Mouse (Mus musculus) neural tube, embryonic 12.5 days (tissue): ENCODE measurements around the gene Rpusd3. TPM values are rescaled to one million over a fixed set of nuclear protein-coding genes. Genes with fewer than 3 reads are reported as not detected.
A peak's percentile ranks its signal among the peaks of the same experiment; 100 is the strongest.

ENCODE experiments used
- ATAC-seq: fragments of 200-750 bp; cut with Nextera tagmentation; 2 replicates; pipeline ENCODE4 v1.8.0; 2017; ENCODE audit warnings: low read depth, mild to moderate bottlenecking, moderate TSS enrichment, moderate library complexity; ENCODE audit not compliant: low FRiP score
- H3K27ac ChIP-seq: fragments of 300-500 bp; sonication (generic); 2 replicates; pipeline ENCODE4 v1.5.1; 2016
- H3K27me3 ChIP-seq: fragments of 300-500 bp; sonication (generic); replicated peaks from 2 replicates; pipeline ENCODE4 v1.6.1; 2016; ENCODE audit warnings: mild to moderate bottlenecking
- H3K36me3 ChIP-seq: fragments of 300-500 bp; sonication (generic); 2 replicates; pipeline ENCODE4 v1.6.1; 2016; ENCODE audit warnings: mild to moderate bottlenecking
- H3K4me1 ChIP-seq: fragments of 300-500 bp; sonication (generic); 2 replicates; pipeline ENCODE4 v1.6.1; 2016
- H3K4me2 ChIP-seq: fragments of 300-500 bp; sonication (generic); replicated peaks from 2 replicates; pipeline ENCODE4 v1.6.1; 2016; ENCODE audit warnings: mild to moderate bottlenecking
- H3K4me3 ChIP-seq: fragments of 300-500 bp; sonication (generic); 2 replicates; pipeline ENCODE4 v1.5.1; 2016
- H3K9ac ChIP-seq: fragments of 300-500 bp; sonication (generic); 2 replicates; pipeline ENCODE4 v1.6.1; 2016; ENCODE audit warnings: mild to moderate bottlenecking
- H3K9me3 ChIP-seq: fragments of 300-500 bp; sonication (generic); 2 replicates; pipeline ENCODE4 v1.6.1; 2016; ENCODE audit warnings: mild to moderate bottlenecking
- WGBS: fragments of 180-500 bp; shearing (Covaris S2); methylation state at CpG from one replicate; pipeline ENCODE4 v1.1.7; 2016; 5-methylcytosine and 5-hydroxymethylcytosine counted together
- polyA plus RNA-seq: library from polyadenylated mRNA; unstranded; fragments of >200 nt; fragmentation: Nextera tagmentation; extraction: Ambion mirVana; gene quantifications from 2 replicates; pipeline ENCODE4 v1.2.1, GENCODE M21; 2016

Gene Rpusd3
- polyA plus RNA-seq, result 18.7 and 29.3 TPM in 2 replicates

GRCm38 (mm10) chr6:113419199-113419587 is at the start of gene Rpusd3:
Gene Rpusd3, minus strand, starts transcription at chr6:113419340.
- WGBS, result under 1% methylated on average over 25 of the region's 25 CpGs
- peaks cover 17% of the 10 kb centered on the region for H3K4me1 ChIP-seq
- ATAC-seq, result peak; percentile 98
- H3K36me3 ChIP-seq, result peaks cover 17% of the 10 kb centered on the region; the same call in 1 of the 2 replicates
- H3K27me3 ChIP-seq, result no peaks in the 10 kb centered on the region
- no peaks in the 10 kb centered on the region for H3K9me3 ChIP-seq
- H3K27ac ChIP-seq, result no peak within 1 kb of the TSS
- peak within 1 kb of the TSS; percentile 55 for H3K4me3 ChIP-seq
- peak within 1 kb of the TSS; percentile 74 for H3K9ac ChIP-seq
- peak within 1 kb of the TSS; percentile 75 for H3K4me2 ChIP-seq

GRCm38 (mm10) chr6:113468512-113468911 is 49.4 kb upstream of the Rpusd3 start:
- Histone ChIP-seq H3K27ac (no peak overlapping the region), H3K4me2 (peak overlapping the region; percentile 66), H3K9me3 (no peaks in the 10 kb centered on the region), H3K4me3 (no peak overlapping the region), H3K4me1 (peaks cover 11% of the 10 kb centered on the region), H3K27me3 (peaks cover 24% of the 10 kb centered on the region), H3K9ac (no peak overlapping the region), H3K36me3 (no peaks in the 10 kb centered on the region)
- 66% methylated on average over 3 of the region's 3 CpGs for WGBS
- ATAC-seq, result no peak

GRCm38 (mm10) chr6:113465602-113466001 is 46.5 kb upstream of the Rpusd3 start:
- no peak for ATAC-seq
- no peak overlapping the region for H3K9ac ChIP-seq
- no peaks in the 10 kb centered on the region for H3K36me3 ChIP-seq

DNA sequence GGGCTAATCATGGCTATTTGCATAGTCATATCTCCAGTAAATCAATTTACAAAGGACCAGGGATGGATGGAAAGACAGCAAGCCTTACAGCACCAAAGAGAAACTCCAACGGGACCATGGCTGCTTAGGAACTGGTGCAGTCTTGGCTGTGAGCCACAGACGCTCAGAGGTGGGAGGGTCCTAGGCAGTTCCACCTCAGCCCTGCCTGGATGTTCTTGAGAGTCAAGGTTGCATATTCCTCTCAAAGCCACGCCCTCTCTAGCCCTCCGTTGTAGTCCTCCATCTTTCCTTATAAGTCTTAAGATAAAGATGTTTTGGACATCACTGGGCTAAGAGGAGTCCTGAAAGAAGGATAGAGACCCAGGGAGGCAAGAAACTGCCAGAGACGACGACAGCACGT is 44.9 kb upstream of the Rpusd3 start:
- Histone ChIP-seq H3K36me3 (no peaks in the 10 kb centered on the region), H3K9me3 (no peaks in the 10 kb centered on the region), H3K4me1 (0 out of 2 replicates have a peak, but pooled peaks cover 4% of the 10 kb centered on the region), H3K27me3 (no peaks in the 10 kb centered on the region), H3K4me3 (no peak overlapping the region), H3K4me2 (no peak overlapping the region), H3K27ac (no peak overlapping the region), H3K9ac (no peak overlapping the region)
- WGBS, result 67% methylated on average over 7 of the region's 7 CpGs
- ATAC-seq, result no peak

More at GRCm38 (mm10) chr6:113465602-113466001, 46.5 kb upstream of the Rpusd3 start:
- Histone ChIP-seq H3K4me2 (no peak overlapping the region), H3K27me3 (peaks cover 13% of the 10 kb centered on the region), H3K4me3 (no peak overlapping the region), H3K27ac (no peak overlapping the region), H3K9me3 (no peaks in the 10 kb centered on the region), H3K4me1 (peaks cover 11% of the 10 kb centered on the region)
- 56% methylated on average over 5 of the region's 5 CpGs for WGBS

- Histone ChIP-seq H3K9me3 (no peaks in the 10 kb centered on the region), H3K27ac (no peak overlapping the region), H3K4me1 (no peaks in the 10 kb centered on the region), H3K27me3 (no peaks in the 10 kb centered on the region), H3K4me3 (no peak overlapping the region), H3K9ac (no peak overlapping the region), H3K4me2 (no peak overlapping the region), H3K36me3 (no peaks in the 10 kb centered on the region)
- ATAC-seq, result no peak
- WGBS, result 69% methylated on average over 10 of the region's 10 CpGs
Observed at GRCm38 (mm10) chr6:113458635-113459034, 39.5 kb upstream of the Rpusd3 start.

DNA sequence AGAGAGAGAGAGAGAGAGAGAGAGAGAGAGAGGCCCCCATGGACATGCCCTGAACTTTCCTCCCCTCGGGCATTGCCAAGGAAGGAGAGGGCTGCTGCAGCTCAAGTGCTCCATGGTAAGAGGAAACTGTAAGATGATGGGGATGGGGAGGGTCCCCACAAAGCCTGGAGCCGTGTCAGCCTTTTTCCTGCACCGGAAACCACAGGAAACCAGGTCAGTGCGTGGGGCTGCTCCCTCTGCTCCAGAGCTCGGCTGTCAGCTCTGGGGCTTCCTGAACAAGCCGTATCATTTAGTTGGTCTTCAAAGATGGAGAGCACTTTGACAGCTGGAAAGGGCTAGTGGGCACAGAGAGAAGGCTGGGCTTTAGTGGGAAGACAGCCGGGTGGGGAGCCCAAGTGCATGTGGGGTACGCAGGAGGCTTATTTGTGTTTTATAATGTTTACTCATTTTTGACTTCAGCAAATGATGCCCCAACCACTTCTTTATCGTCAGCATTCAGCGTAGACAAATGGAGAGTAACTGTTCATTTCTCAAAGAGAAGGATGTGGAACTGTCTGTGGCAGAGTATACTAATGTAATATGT is 38.9 kb upstream of the Rpusd3 start, which contains the start of gene Il17re:
Gene Il17re, plus strand, starts transcription at position 533 of the 583 bp plus-strand sequence.
- no peak within 1 kb of the TSS for H3K9ac ChIP-seq
- H3K27ac ChIP-seq, result no peak within 1 kb of the TSS
- no peak within 1 kb of the TSS for H3K4me2 ChIP-seq
- 83% methylated on average over 10 of the region's 10 CpGs for WGBS
- no peaks in the 10 kb centered on the region for H3K9me3 ChIP-seq
- ATAC-seq, result no peak
- no peaks in the 10 kb centered on the region for H3K27me3 ChIP-seq
- no peaks in the 10 kb centered on the region for H3K4me1 ChIP-seq
- H3K4me3 ChIP-seq, result no peak within 1 kb of the TSS
- no peaks in the 10 kb centered on the region for H3K36me3 ChIP-seq

GRCm38 (mm10) chr6:113455007-113455406 is 35.9 kb upstream of the Rpusd3 start:
- Histone ChIP-seq H3K4me2 (no peak overlapping the region), H3K36me3 (no peaks in the 10 kb centered on the region), H3K9me3 (no peaks in the 10 kb centered on the region), H3K27me3 (no peaks in the 10 kb centered on the region), H3K9ac (no peak overlapping the region), H3K4me3 (no peak overlapping the region), H3K4me1 (no peaks in the 10 kb centered on the region), H3K27ac (no peak overlapping the region)
- no peak for ATAC-seq
- WGBS, result 71% methylated on average over 5 of the region's 5 CpGs

GRCm38 (mm10) chr6:113451839-113452238 is 32.7 kb upstream of the Rpusd3 start:
- H3K9me3 ChIP-seq, result no peaks in the 10 kb centered on the region
- H3K27ac ChIP-seq, result no peak overlapping the region
- no peaks in the 10 kb centered on the region for H3K4me1 ChIP-seq
- no peak overlapping the region for H3K4me2 ChIP-seq
- 80% methylated on average over 2 of the region's 2 CpGs for WGBS
- H3K27me3 ChIP-seq, result no peaks in the 10 kb centered on the region
- no peak overlapping the region for H3K9ac ChIP-seq
- peaks cover 25% of the 10 kb centered on the region for H3K36me3 ChIP-seq
- ATAC-seq, result no peak
- H3K4me3 ChIP-seq, result no peak overlapping the region

DNA sequence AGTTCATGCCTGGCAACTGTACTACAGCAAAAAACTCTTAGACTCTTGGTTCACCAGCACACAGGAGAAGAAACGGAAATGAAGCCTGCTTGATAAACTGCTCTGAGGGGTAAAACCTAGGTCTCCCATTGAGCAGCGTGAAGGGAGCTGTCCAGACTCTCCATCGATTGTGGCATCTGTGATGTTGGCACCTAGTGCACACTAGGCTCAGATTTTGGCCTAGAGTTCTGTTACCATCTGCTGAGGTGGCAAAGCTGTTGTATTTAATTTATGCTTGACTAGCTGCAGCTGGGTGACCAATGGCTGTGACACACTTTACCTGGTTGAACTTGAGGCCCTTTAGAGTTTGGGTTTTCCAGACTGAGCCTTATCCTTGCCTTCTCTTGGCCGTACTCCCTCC is 28.5 kb upstream of the Rpusd3 start:
- H3K4me2 ChIP-seq, result no peak overlapping the region
- H3K9ac ChIP-seq, result no peak overlapping the region
- no peaks in the 10 kb centered on the region for H3K27me3 ChIP-seq
- H3K4me3 ChIP-seq, result no peak overlapping the region
- no peak overlapping the region for H3K27ac ChIP-seq
- H3K36me3 ChIP-seq, result peaks cover 32% of the 10 kb centered on the region
- H3K9me3 ChIP-seq, result no peaks in the 10 kb centered on the region
- ATAC-seq, result no peak
- peaks cover 6% of the 10 kb centered on the region for H3K4me1 ChIP-seq
- WGBS, result 94% methylated on average over 4 of the region's 4 CpGs

- no peak overlapping the region for H3K9ac ChIP-seq
- H3K9me3 ChIP-seq, result no peaks in the 10 kb centered on the region
- H3K36me3 ChIP-seq, result peaks cover 32% of the 10 kb centered on the region
- no peaks in the 10 kb centered on the region for H3K27me3 ChIP-seq
- no peak overlapping the region for H3K27ac ChIP-seq
- no peak overlapping the region for H3K4me2 ChIP-seq
- H3K4me1 ChIP-seq, result peaks cover 6% of the 10 kb centered on the region
- ATAC-seq, result no peak
- 91% methylated on average over 8 of the region's 8 CpGs for WGBS
- no peak overlapping the region for H3K4me3 ChIP-seq
Observed at GRCm38 (mm10) chr6:113444207-113444965, 25.2 kb upstream of the Rpusd3 start.

DNA sequence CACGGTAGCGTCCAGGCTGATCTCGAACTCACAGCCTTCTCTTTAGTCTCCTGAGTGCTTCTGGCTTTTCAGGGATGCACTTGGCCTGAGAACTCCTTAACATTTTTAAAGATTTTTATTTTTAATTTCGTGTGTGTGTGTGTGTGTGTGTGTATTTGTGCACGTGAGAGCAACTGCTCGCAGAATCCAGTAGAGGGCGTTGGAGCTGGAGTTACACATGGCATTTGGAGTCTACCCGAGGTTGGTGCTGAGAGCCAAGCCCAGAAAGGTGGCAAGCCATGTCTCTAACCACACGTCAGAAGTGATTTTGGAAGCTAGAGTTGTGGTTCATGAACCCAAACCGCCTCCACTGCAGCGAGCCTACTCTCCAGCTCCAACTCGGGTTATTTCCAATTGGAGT is 24.0 kb upstream of the Rpusd3 start:
- H3K27me3 ChIP-seq, result no peaks in the 10 kb centered on the region
- peak overlapping the region; percentile 86 for H3K9ac ChIP-seq
- peak overlapping the region; percentile 89 for H3K4me2 ChIP-seq
- 49% methylated on average over 12 of the region's 12 CpGs for WGBS
- peaks cover 20% of the 10 kb centered on the region for H3K36me3 ChIP-seq
- H3K9me3 ChIP-seq, result no peaks in the 10 kb centered on the region
- peak overlapping the region; percentile 85 for H3K4me3 ChIP-seq
- H3K4me1 ChIP-seq, result peaks cover 6% of the 10 kb centered on the region
- no peak overlapping the region for H3K27ac ChIP-seq
- no peak for ATAC-seq

DNA sequence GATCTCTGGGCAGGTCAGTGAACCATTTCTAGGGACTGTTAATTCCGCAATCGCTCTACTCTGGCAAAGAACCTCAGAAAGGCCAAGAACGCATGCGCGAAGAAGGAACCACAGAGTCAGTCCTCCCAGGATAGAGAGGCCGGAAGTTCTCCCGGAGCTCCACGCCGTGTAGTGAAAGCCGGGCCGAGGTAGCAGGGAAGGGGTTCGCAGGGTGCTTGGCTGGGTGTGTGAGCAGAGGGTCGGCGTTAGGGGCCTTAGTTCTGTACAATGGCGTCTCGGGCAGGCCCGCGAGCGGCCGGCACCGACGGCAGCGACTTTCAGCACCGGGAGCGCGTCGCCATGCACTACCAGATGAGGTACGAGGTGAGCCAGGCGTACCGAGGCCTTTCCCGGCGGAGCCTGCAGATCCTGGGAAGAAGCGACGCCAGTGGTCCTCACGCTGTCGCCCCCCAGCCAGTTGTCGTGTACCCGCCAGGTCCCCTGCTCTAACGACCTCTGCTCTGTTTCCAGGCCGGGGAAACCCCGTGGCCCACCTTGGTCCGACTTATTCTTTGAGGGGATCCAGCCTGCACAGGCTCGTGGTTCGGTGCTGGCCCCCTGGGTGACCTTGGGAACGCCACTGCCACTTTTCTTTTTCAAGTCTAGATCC is 23.4 kb upstream of the Rpusd3 start, which contains the start of gene Jagn1:
Gene Jagn1, plus strand, starts transcription at position 128 of the 649 bp plus-strand sequence.
- H3K27ac ChIP-seq, result no peak within 1 kb of the TSS
- no peaks in the 10 kb centered on the region for H3K9me3 ChIP-seq
- peaks cover 6% of the 10 kb centered on the region for H3K4me1 ChIP-seq
- WGBS, result under 1% methylated on average over 45 of the region's 45 CpGs
- H3K36me3 ChIP-seq, result peaks cover 14% of the 10 kb centered on the region
- H3K4me3 ChIP-seq, result peak within 1 kb of the TSS; percentile 85
- H3K27me3 ChIP-seq, result no peaks in the 10 kb centered on the region
- H3K4me2 ChIP-seq, result peak within 1 kb of the TSS; percentile 89
- ATAC-seq, result peak; percentile 89
- peak within 1 kb of the TSS; percentile 86 for H3K9ac ChIP-seq
